Mouse (Mus musculus) central nervous system, embryonic 18 days (tissue): ENCODE measurements around the gene Ptprk. TPM values are rescaled to one million over a fixed set of nuclear protein-coding genes. Genes with fewer than 3 reads are reported as not detected.

ENCODE experiments used
- polyA plus RNA-seq: library from polyadenylated mRNA; depleted of rRNA; stranded (reverse); fragments of >200 nt; gene quantifications from 2 replicates; pipeline ENCODE4 v1.2.3, GENCODE M21; 2012; rRNA removed

The Ptprk gene
- 50.1 and 61.5 TPM in 2 replicates for polyA plus RNA-seq

GRCm38 (mm10) chr10:28074653-28075451, at the start of gene Ptprk:
TSS of gene Ptprk (plus strand) at chr10:28074820.

